Mouse (Mus musculus): ENCODE data around the gene Pik3ca. TPM values are rescaled to one million over a fixed set of nuclear protein-coding genes. Genes with fewer than 3 reads are reported as not detected.

The Pik3ca gene
- polyA plus RNA-seq, 1 experiment from 2014 or later, result 15.5 TPM

Other genes with a start within 250 kb of the Pik3ca start
- 6.2 and 7.1 TPM in 2 replicates for gene Zmat3, start 31.7 kb upstream of the Pik3ca start, polyA plus RNA-seq (2014; fragmentation: Nextera tagmentation; extraction: Ambion mirVana)
- gene Kcnmb3, start 94.6 kb downstream of the Pik3ca start, polyA plus RNA-seq (2014; fragmentation: Nextera tagmentation; extraction: Ambion mirVana), result 0.19 TPM in 1 of 2 replicates, not detected in the other
- 35.4 and 42.2 TPM in 2 replicates for gene Zfp639, start 112.6 kb downstream of the Pik3ca start, polyA plus RNA-seq (2014; fragmentation: Nextera tagmentation; extraction: Ambion mirVana)
- 25.1 and 27.8 TPM in 2 replicates for gene Mfn1, start 131.8 kb downstream of the Pik3ca start, polyA plus RNA-seq (2014; fragmentation: Nextera tagmentation; extraction: Ambion mirVana)
- gene Gnb4, start 218.9 kb downstream of the Pik3ca start, polyA plus RNA-seq (2014; fragmentation: Nextera tagmentation; extraction: Ambion mirVana), result 85.0 and 88.0 TPM in 2 replicates